Mouse (Mus musculus): ENCODE measurements at regions not wholly inside any gene's neighbourhood (a gene's known extent, or its start where the extent isn't known, plus 50 kb on each side); places are given as distances from the start of the nearest gene placed in this dataset.

DNA sequence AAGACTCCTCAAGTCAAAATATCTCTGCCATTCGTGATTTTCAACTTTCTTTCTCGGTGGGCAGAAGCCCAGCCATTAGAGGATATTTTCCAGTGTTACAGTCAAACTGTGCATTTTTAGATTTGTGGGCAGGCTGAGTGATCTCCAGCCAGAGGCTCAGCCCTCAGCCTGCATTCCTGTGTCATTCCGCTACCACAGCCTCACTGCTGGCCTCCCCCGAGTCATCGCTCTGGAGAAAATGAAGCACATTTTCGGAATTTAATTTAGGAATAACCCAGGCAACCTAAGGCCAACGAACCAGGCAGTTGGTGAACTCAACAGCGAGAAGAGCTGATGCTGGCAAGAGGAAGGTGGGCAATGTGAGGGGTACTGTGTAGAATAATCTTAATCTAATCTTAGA lies 80.9 kb upstream of the Nudt7 start:
- no peak overlapping the region for H3K4me3 ChIP-seq (ENCODE audit: control insufficient read depth in 1 of 2, insufficient read depth in 1 of 2, low read depth in 1 of 2, low read length in 2 of 2)
- no peaks in the 10 kb centered on the region; the same call in 1 of the 2 replicates for H3K9me3 ChIP-seq (ENCODE audit: control insufficient read depth, low read length)
- ATAC-seq (ENCODE audit: insufficient number of reproducible peaks, insufficient read depth, low FRiP score, low read depth) = no peak
- no peaks in the 10 kb centered on the region for H3K36me3 ChIP-seq (ENCODE audit: control insufficient read depth, insufficient read depth, low read length)
- H3K27me3 ChIP-seq (ENCODE audit: control insufficient read depth, insufficient read depth, low read length) = no peaks in the 10 kb centered on the region
- no peak overlapping the region for H3K4me2 ChIP-seq (ENCODE audit: low read length)
- H3K27ac ChIP-seq (replicated peaks in 1 of 2; ENCODE audit: control insufficient read depth in 1 of 2, insufficient read depth in 1 of 2, low read depth in 2 of 2, low read length in 2 of 2) = no peak overlapping the region
- H3K4me1 ChIP-seq (ENCODE audit: control insufficient read depth in 2 of 2, insufficient read depth in 2 of 2, low read length in 2 of 2) = no peaks in the 10 kb centered on the region
- H3K9ac ChIP-seq (ENCODE audit: low read length) = no peak overlapping the region
- 62% methylated on average over 8 of the region's 8 CpGs for WGBS

DNA sequence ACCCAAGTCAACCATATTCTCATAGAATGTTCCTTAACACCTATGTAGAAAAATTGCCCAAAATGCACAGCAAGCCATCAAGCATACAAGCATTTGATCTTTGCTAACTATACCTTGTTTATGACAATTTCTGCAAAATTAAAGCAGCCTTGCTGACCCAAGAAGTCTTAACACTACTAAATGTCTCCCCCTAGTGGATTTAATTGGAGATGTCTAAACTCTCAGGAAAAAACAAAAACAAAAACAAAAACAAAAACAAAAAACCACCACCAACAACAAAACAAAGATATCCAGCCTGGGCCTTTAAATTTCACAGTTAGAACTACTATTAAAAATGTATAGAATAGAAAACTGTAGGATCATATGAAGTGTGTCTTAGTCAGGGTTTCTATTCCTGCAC lies 69.8 kb upstream of the Nudt7 start:
- Histone ChIP-seq H3K9ac (ENCODE audit: low read length) (no peak overlapping the region), H3K36me3 (ENCODE audit: control insufficient read depth, insufficient read depth, low read length) (no peaks in the 10 kb centered on the region), H3K27ac (replicated peaks in 1 of 2; ENCODE audit: control insufficient read depth in 1 of 2, insufficient read depth in 1 of 2, low read depth in 2 of 2, low read length in 2 of 2) (no peak overlapping the region), H3K9me3 (ENCODE audit: control insufficient read depth, low read length) (no peaks in the 10 kb centered on the region), H3K4me1 (ENCODE audit: control insufficient read depth in 2 of 2, insufficient read depth in 2 of 2, low read length in 2 of 2) (no peaks in the 10 kb centered on the region), H3K4me3 (ENCODE audit: control insufficient read depth in 1 of 2, insufficient read depth in 1 of 2, low read depth in 1 of 2, low read length in 2 of 2) (no peak overlapping the region), H3K4me2 (ENCODE audit: low read length) (no peak overlapping the region), H3K27me3 (ENCODE audit: control insufficient read depth, insufficient read depth, low read length) (no peaks in the 10 kb centered on the region)
- ATAC-seq (ENCODE audit: insufficient number of reproducible peaks, insufficient read depth, low FRiP score, low read depth) = no peak

DNA sequence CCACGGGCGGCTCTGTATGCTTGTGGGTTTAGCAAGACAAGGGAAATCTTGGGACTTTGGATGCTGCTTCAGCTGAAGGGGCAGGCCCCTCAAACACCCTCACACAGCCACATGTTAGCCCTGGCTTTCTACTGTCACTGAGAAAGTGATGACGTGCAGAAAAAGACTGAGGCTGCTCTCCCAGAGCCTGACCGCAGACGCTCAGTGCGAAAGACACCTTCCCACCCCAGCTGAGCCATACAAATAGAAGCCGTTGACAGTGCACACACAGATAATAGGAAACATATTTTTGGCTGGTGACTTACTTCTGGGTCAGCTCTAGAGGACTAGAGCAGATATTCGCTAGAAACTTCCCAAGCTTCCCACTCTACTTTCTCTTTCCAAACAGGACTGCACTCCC lies 61.0 kb upstream of the Nudt7 start:
- ATAC-seq (ENCODE audit: insufficient number of reproducible peaks, insufficient read depth, low FRiP score, low read depth) = peak; percentile 75
- WGBS = 35% methylated on average over 8 of the region's 8 CpGs
- H3K9me3 ChIP-seq (ENCODE audit: control insufficient read depth, low read length) = no peaks in the 10 kb centered on the region
- no peaks in the 10 kb centered on the region for H3K36me3 ChIP-seq (ENCODE audit: control insufficient read depth, insufficient read depth, low read length)
- peak overlapping the region in 1 of 2 experiments; percentile 57; a peak in 3 of 4 replicates for H3K27ac ChIP-seq (replicated peaks in 1 of 2; ENCODE audit: control insufficient read depth in 1 of 2, insufficient read depth in 1 of 2, low read depth in 2 of 2, low read length in 2 of 2)
- H3K4me3 ChIP-seq (ENCODE audit: control insufficient read depth in 1 of 2, insufficient read depth in 1 of 2, low read depth in 1 of 2, low read length in 2 of 2) = no peak overlapping the region
- H3K4me1 ChIP-seq (ENCODE audit: control insufficient read depth in 2 of 2, insufficient read depth in 2 of 2, low read length in 2 of 2) = peaks cover 3 to 5% of the 10 kb centered on the region in 2 experiments; a peak in 2 of 4 replicates
- no peaks in the 10 kb centered on the region for H3K27me3 ChIP-seq (ENCODE audit: control insufficient read depth, insufficient read depth, low read length)
- H3K9ac ChIP-seq (ENCODE audit: low read length) = no peak overlapping the region
- H3K4me2 ChIP-seq (ENCODE audit: low read length) = peak overlapping the region; percentile 35

DNA sequence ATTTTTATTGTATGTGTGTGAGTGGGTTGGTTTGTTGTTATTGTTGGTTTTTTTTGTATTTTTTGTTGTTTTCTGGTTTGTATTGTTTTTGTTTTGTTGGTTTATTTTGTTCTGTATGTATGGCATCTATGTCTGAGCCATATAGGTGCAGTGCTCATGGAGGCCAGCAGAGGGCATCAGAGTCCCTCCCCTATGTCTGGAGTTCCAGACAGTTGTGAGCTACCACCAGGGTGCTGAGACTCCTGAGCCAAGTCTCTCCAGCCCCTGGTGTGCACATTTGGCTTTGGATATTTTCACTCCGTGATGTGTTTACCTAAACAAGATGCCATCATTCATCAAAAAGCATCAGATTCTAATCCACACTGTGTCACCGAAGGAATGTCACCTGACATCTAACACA lies 59.2 kb upstream of the Nudt7 start:
- ATAC-seq (ENCODE audit: insufficient number of reproducible peaks, insufficient read depth, low FRiP score, low read depth) = no peak
- H3K4me2 ChIP-seq (ENCODE audit: low read length) = no peak overlapping the region
- peaks cover 3 to 5% of the 10 kb centered on the region in 2 experiments; a peak in 2 of 4 replicates for H3K4me1 ChIP-seq (ENCODE audit: control insufficient read depth in 2 of 2, insufficient read depth in 2 of 2, low read length in 2 of 2)
- H3K36me3 ChIP-seq (ENCODE audit: control insufficient read depth, insufficient read depth, low read length) = no peaks in the 10 kb centered on the region
- no peak overlapping the region for H3K27ac ChIP-seq (replicated peaks in 1 of 2; ENCODE audit: control insufficient read depth in 1 of 2, insufficient read depth in 1 of 2, low read depth in 2 of 2, low read length in 2 of 2)
- no peaks in the 10 kb centered on the region for H3K27me3 ChIP-seq (ENCODE audit: control insufficient read depth, insufficient read depth, low read length)
- WGBS = 92% methylated on average over 2 of the region's 2 CpGs
- no peak overlapping the region for H3K9ac ChIP-seq (ENCODE audit: low read length)
- H3K9me3 ChIP-seq (ENCODE audit: control insufficient read depth, low read length) = no peaks in the 10 kb centered on the region
- no peak overlapping the region for H3K4me3 ChIP-seq (ENCODE audit: control insufficient read depth in 1 of 2, insufficient read depth in 1 of 2, low read depth in 1 of 2, low read length in 2 of 2)

DNA sequence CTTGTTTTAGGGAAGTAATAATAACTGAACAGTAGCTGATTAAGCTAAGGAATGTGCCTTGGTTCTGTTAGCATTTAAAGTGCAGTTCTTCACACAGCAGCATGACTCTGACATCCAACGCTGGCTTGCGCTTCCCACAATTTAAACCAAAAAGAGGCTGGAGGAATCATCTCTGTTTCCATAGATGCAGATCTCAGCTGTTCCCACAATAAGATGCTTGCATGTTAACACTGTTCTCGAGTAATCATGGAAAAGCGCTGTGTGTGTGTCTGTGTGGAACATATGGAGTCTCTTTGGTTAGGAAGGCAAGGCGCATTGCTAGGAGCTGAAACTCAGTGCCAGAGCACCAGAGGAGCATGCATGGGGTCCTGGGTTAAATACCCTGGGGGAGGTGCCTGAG lies 56.7 kb upstream of the Nudt7 start:
- Histone ChIP-seq H3K27me3 (ENCODE audit: control insufficient read depth, insufficient read depth, low read length) (no peaks in the 10 kb centered on the region), H3K4me2 (ENCODE audit: low read length) (no peak overlapping the region), H3K9ac (ENCODE audit: low read length) (no peak overlapping the region), H3K4me3 (ENCODE audit: control insufficient read depth in 1 of 2, insufficient read depth in 1 of 2, low read depth in 1 of 2, low read length in 2 of 2) (no peak overlapping the region), H3K9me3 (ENCODE audit: control insufficient read depth, low read length) (no peaks in the 10 kb centered on the region), H3K27ac (replicated peaks in 1 of 2; ENCODE audit: control insufficient read depth in 1 of 2, insufficient read depth in 1 of 2, low read depth in 2 of 2, low read length in 2 of 2) (no peak overlapping the region), H3K4me1 (ENCODE audit: control insufficient read depth in 2 of 2, insufficient read depth in 2 of 2, low read length in 2 of 2) (peaks cover 3 to 5% of the 10 kb centered on the region in 2 experiments; a peak in 2 of 4 replicates), H3K36me3 (ENCODE audit: control insufficient read depth, insufficient read depth, low read length) (no peaks in the 10 kb centered on the region)
- 85% methylated on average over 5 of the region's 5 CpGs for WGBS
- ATAC-seq (ENCODE audit: insufficient number of reproducible peaks, insufficient read depth, low FRiP score, low read depth) = no peak

DNA sequence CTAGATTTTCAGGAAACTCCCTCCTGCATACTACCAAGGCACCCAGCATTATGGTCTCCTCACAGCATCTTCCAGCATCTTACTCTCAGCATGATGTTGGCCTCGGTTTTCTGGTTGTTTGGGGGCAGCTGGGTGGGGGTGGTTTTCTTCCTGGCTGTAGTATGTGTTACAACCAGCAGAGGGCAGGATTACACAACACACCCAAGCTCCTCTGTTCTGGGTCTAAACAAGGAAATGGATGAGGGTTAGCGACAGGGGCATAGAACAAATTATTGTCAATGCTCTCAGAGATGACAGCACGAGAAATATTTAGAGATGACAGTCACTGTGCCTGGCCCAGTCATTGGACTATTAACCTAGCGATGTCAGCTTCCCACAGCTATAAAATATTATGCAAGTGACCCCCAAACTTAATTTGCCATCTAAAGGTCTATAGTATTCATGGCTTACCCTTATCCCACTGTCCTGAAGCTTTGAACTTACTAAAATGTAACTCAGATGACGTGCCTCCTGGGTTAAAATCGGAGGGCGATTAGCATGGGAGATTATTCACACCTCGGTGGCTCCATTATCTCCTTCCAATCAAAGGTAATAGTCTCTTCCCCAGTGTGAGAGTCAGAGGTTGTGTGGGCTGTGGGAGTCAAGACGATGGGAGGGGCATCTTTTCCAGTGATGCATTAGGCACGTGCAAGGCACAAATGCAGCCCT lies 52.2 kb upstream of the Nudt7 start:
- Histone ChIP-seq H3K27me3 (ENCODE audit: control insufficient read depth, insufficient read depth, low read length) (no peaks in the 10 kb centered on the region), H3K4me1 (ENCODE audit: control insufficient read depth in 2 of 2, insufficient read depth in 2 of 2, low read length in 2 of 2) (no peaks in the 10 kb centered on the region), H3K4me2 (ENCODE audit: low read length) (no peak overlapping the region), H3K36me3 (ENCODE audit: control insufficient read depth, insufficient read depth, low read length) (no peaks in the 10 kb centered on the region), H3K27ac (replicated peaks in 1 of 2; ENCODE audit: control insufficient read depth in 1 of 2, insufficient read depth in 1 of 2, low read depth in 2 of 2, low read length in 2 of 2) (no peak overlapping the region), H3K9ac (ENCODE audit: low read length) (no peak overlapping the region), H3K9me3 (ENCODE audit: control insufficient read depth, low read length) (no peaks in the 10 kb centered on the region), H3K4me3 (ENCODE audit: control insufficient read depth in 1 of 2, insufficient read depth in 1 of 2, low read depth in 1 of 2, low read length in 2 of 2) (no peak overlapping the region)
- WGBS = 10% methylated on average over 10 of the region's 10 CpGs
- no peak for ATAC-seq (ENCODE audit: insufficient number of reproducible peaks, insufficient read depth, low FRiP score, low read depth)

DNA sequence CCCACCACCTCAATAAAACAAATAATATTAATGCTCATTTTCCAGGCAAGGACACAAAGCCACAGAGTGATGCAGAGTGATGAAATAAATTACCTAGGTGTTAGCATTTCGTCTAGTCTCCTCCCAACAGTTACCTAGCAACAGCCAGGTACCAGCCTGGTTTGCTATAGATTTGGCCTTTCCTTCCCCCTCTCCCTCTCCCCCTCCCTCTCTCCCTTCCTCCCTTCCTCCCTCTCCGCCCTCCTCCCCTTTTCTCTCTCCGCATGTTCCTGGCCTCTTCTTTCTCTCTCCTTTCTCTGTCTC lies 51.6 kb upstream of the Nudt7 start:
- Histone ChIP-seq H3K36me3 (ENCODE audit: control insufficient read depth, insufficient read depth, low read length) (no peaks in the 10 kb centered on the region), H3K4me3 (ENCODE audit: control insufficient read depth in 1 of 2, insufficient read depth in 1 of 2, low read depth in 1 of 2, low read length in 2 of 2) (no peak overlapping the region), H3K9me3 (ENCODE audit: control insufficient read depth, low read length) (no peaks in the 10 kb centered on the region), H3K27me3 (ENCODE audit: control insufficient read depth, insufficient read depth, low read length) (no peaks in the 10 kb centered on the region), H3K27ac (replicated peaks in 1 of 2; ENCODE audit: control insufficient read depth in 1 of 2, insufficient read depth in 1 of 2, low read depth in 2 of 2, low read length in 2 of 2) (no peak overlapping the region), H3K9ac (ENCODE audit: low read length) (no peak overlapping the region), H3K4me1 (ENCODE audit: control insufficient read depth in 2 of 2, insufficient read depth in 2 of 2, low read length in 2 of 2) (no peaks in the 10 kb centered on the region), H3K4me2 (ENCODE audit: low read length) (no peak overlapping the region)
- 63% methylated on average over 3 of the region's 3 CpGs for WGBS
- no peak for ATAC-seq (ENCODE audit: insufficient number of reproducible peaks, insufficient read depth, low FRiP score, low read depth)
